Mouse (Mus musculus): ENCODE measurements around the gene Ptpdc1.
A peak's percentile ranks its signal among the peaks of the same experiment; 100 is the strongest.

Ptpdc1 gene

DNA sequence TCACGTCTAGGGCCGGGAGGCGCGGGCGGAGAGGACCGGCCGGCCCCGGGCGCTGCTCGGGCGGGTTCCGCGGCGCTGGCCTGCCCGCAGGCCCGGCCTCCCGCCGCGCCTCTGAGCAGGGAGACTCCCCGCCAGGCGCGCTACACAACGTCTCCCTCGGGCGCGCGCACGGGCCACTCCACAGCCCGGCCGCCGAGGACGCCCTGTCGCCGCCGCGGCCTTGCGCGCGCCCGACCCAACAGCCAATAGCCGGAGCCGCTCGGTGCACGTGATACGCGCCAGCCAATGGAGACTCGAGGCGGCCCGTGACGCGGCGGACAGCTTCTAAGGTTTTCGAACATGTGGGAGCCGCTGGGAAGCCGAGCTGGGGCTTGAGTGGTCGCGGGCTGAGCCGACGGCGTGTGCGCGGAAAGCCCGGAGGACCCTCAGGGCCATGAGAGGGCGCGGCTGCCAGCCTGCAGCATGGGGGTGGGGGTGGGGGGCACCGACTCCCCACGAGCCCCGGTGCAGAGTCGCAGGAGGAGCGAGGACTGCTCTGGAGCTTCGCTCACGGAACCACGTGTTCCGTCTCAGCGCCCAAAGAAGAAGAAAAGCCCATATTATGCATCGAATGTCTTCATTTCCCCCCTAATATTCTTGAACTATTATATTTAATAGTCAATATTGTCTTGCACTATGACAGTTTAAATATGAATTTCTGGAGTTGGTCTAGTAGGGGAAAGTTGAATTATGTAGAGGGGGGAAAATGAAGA is at the start of gene Ptpdc1:
Gene Ptpdc1, minus strand, starts transcription at position 232 of the 752 bp plus-strand sequence.
- peak; percentile 98 to 99 for DNase-seq

DNA sequence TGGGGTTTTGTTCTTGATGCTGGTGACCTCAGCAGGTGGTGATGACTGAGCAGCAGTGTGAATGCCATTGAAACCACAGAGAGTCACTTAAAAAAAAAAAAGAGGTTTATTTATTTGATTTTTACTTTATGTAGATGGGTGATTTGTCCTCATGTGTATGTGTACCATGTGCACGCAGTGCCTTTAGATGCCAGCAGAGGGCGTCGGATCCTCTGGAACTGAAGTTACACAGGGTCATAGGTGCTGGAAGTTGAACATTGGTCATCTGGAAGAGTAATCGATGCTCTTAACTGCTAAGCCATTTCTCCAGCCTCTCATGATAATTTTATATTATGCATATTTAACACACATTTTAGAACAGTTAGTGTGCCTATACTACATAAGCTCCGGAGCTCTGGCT is 49.1 kb upstream of the Ptpdc1 start:
- DNase-seq = no peak

DNA sequence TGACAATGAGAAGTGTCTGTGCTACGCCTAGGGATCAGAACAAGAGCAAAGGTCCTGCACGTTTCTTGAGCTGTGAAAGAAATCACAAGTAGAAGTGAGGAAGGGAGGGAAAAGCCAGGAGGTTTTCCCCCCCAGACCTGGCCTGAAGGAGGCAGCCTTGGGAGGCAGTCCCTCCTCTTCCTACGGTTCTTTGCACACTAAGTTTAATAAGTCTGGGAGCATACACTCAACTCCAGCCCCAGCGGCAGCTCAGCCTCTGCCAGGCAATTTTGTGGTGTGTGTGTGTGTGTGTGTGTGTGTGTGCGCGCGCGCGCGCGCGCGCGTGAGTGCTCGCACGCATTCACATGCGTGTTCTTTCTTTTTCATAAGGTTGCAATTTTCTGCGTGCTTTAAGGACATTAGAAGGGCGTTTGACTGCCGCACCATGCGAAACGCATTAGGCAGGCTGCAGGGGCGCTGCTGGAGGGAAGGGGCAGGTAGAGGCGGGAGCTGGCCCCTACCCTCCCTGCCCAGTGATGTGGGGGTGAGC is 46.9 kb upstream of the Ptpdc1 start:
- no peak for DNase-seq

DNA sequence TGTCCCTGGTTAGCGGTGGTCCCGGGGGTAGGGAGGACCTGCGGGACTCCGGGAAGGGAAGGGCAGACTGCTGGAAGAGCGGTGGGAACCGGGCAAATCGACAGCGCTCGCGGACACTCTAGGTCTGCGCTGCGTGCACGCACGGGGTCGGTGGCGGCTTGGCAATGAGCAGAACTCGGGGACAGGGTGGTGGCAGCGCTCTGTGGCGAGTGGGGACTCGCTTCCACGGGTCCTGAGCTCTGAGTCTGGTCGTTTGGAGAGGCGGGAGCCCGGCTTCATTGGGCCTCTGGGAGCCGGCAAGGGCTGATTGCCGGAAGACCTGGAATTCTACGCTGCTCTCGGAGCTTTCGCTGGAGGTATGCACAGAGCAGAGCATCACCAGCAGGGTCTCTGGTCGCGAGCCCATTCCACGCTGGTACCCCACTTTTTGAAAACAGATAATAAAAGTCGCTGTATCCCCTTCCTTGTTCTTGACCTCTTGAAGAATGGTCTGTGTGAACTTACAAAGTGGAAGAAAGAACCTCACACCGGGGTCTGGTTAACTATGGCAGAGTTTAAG is 43.6 kb upstream of the Ptpdc1 start:
- DNase-seq = no peak

- no peak for DNase-seq
Measured at GRCm38 (mm10) chr13:48668091-48668975, 42.9 kb upstream of the Ptpdc1 start.

DNA sequence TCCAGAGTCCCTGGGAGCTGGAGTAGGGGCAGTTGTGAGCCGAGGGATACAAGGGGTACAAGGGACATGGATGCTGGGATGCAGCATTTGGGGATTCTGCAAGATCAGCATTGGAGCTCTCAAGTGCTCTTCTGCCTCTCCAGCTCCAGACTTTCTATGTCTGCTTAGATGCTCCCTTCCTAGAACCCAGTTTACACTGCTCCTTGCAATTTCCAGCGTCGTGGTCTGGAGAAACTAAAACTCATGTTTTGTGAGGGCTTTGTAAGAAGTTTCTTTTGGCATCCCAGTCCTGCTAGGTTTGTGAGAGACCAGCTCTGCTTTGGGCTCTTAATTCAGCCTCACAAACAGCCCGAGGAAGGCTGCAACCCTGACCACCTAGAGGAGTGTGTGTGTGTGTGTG is 42.0 kb upstream of the Ptpdc1 start:
- no peak for DNase-seq

DNA sequence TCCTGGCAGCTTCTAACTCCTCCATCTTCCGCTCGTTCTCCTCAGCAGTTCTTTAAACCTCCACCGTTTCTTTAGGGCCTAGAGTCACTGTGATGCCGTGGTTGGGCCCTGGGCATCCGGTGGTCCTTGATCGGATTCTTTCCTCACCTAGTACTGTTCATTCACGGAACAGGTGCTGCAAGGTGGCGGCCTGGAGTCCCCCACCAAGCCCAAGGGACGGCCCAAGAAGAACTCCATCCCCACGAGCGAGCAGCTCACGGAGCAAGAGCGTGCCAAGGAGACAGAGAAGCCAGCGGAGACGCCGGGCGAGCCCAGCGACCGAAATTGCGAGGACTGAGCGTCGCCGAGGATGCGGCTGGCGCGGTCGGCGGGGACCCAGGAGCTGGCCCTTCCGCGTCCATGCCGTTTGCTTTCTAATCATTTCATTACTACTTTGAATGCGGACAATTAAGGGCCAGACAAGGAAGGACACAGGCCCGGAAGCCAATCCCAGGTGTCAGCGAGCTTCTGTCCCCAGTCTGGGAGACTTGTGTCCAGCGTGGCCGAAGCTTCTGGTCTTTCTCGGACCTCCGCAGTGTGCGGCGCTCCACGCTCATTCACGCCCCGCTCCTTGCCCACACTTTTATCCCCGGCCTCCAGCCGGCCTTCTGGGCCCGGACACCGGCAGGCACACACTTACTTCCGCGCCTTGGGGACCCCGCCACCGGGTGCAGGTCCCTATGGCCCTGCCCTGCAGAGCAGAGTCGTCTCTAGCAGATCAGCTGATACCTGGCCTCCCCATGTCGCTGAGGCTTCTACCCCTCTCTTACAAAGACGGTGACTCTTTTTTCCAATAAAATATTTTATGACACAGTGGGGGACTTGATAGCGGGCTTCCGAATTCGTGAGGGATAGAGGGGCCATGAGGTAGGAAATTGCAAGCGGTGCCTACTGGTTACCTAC is 40.5 kb upstream of the Ptpdc1 start:
- no peak for DNase-seq

GRCm38 (mm10) chr13:48664916-48665655 is 39.6 kb upstream of the Ptpdc1 start:
- DNase-seq = no peak

DNA sequence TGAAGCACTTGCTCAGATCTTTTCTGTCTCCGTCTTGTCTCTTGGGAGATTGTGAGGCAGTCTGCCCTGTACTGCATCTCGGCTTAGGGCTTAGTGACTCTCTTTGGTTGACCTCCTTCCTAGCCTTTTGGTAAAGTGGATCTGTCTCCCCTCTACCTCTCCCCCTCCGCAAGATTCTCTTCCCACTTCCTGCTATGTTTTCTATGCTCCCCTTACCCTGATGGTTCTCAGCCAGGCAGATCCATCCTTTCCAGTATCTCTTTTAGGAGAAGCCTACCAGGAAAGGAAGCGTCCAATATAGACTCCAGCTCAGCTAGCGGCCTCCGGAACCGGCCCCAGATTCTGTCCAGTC is 38.5 kb upstream of the Ptpdc1 start:
- DNase-seq = no peak

GRCm38 (mm10) chr13:48663211-48663987 is 37.9 kb upstream of the Ptpdc1 start:
- DNase-seq = no peak

GRCm38 (mm10) chr13:48662431-48663143 is 37.1 kb upstream of the Ptpdc1 start, which contains the start of gene Barx1:
Gene Barx1 (plus strand): TSS chr13:48662998.
- DNase-seq = no peak

GRCm38 (mm10) chr13:48661561-48661960 is 36.1 kb upstream of the Ptpdc1 start:
- no peak for DNase-seq

- DNase-seq = no peak
Measured at GRCm38 (mm10) chr13:48660741-48661140, 35.3 kb upstream of the Ptpdc1 start.

DNA sequence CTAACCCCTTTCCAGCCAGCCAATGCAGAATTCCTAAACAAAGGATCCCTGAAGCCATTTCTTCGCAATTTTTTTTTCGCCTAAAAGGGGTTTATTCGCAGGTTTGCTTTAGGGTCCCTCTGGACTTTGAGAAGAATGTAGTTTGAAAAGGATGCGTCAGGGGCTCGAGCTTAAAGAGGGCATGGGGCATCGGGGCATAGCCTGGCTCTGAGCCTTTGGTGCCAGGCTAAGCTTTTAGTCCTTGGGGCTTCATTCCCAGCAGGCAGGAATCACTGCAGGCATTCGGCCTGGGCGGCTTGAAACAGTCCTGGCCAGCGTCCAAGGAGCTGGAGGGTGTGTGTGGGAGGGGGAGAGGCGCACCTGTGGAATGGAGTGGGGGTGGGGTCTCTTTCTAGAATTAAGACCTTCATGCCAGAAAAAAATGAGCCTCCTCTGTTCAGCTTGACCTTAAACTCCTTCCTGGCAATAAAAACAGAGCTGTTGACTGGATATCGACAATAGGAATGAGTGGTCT is 34.8 kb upstream of the Ptpdc1 start:
- DNase-seq = no peak

- peak in 1 of 2 experiments; percentile 34 for DNase-seq
Measured at GRCm38 (mm10) chr13:48659254-48660220, 34.1 kb upstream of the Ptpdc1 start.

GRCm38 (mm10) chr13:48658588-48659253 is 33.3 kb upstream of the Ptpdc1 start:
- DNase-seq = no peak

DNA sequence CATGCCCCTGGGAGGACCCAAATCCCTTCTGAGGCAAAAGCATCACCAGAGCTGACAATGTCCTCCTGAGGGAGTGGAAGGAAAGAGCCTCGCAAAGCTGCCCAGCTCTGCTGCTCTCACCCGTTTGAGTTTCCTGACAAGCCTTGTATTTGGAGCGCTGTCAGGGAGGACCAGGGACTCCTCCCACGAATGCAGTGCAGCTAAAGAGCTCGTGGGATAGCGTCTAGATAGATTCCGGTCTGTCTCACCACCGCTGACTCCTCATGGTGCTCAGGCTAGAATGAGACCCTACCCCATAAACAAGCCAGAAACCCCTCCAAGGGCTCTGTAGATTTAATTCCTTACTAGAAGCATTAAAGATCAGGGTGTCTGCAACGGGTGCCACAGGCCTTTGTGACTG is 32.3 kb upstream of the Ptpdc1 start:
- no peak for DNase-seq

GRCm38 (mm10) chr13:48655637-48656036 is 30.2 kb upstream of the Ptpdc1 start:
- peak; percentile 64 to 68 for DNase-seq

Data from kidney, postnatal 36 days (tissue).